In the genomic region with DNA sequence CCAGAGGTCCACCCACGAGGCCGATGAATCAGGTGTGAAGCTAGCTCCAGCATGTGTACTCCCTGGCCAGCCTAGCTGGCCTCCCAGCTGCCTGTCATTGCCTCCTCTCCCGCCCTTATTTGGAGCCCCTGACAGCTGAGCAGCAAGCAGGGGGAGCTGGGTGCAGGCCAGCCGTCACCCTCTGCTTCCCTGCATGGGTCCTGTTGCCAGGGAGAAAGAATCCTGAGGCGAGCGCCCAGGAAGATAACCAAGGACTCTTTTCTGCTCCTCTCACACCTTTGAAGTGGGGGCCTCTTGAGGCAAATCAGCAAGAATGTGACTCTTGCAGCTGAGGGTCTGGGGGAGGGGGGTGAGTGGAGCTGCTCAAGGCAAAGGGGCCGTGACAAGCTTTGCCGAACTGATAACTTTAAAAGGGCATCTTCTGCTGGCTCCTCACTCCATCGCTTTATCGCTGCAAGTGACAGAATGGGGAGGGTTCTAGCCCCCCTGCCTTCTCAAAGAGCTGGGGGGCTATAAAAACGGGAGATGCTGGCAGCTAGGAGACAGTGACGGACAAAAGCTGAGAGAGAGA, we compare ENCODE assay signal across 12 mouse cellular contexts. TPM values are rescaled to one million over a fixed set of nuclear protein-coding genes. Genes with fewer than 3 reads are reported as not detected.
DNase-seq lines count a peak whose midpoint lies in the region; ATAC-seq lines count a peak whose summit lies in the region.
"Had no signal": no experiment of that assay in that cellular context is flagged by ENCODE, and none has a peak within 500 bp of the region (broad histone marks: within the 10 kb centered on the region; RNA-seq: fewer than 3 reads in every experiment).

A gene (plus strand): TSS at position 521 of the 571 bp plus-strand sequence.

- no peaks in the 10 kb centered on the region for H3K9me3 ChIP-seq in neural tube, embryonic 11.5 days (ENCODE audit: control insufficient read depth, low read length)
- H3K9me3 ChIP-seq in heart, embryonic 10.5 days: no peaks in the 10 kb centered on the region
- H3K9me3 ChIP-seq in neural tube, embryonic 14.5 days (ENCODE audit: control insufficient read depth, low read length): no peaks in the 10 kb centered on the region

- 29% methylated on average over 12 of the region's 12 CpGs for WGBS in neural tube, embryonic 11.5 days
- WGBS in heart, embryonic 10.5 days: 22% methylated on average over 12 of the region's 12 CpGs
- 32% methylated on average over 12 of the region's 12 CpGs for WGBS in neural tube, embryonic 14.5 days

- H3K27me3 ChIP-seq in neural tube, embryonic 11.5 days (ENCODE audit: control insufficient read depth, insufficient read depth, low read length): no peaks in the 10 kb centered on the region
- H3K27me3 ChIP-seq in heart, embryonic 10.5 days (ENCODE audit: insufficient read depth, poor library complexity, severe bottlenecking): peaks cover 4% of the 10 kb centered on the region; the same call in 1 of the 2 replicates
- H3K27me3 ChIP-seq in neural tube, embryonic 14.5 days (ENCODE audit: control insufficient read depth, insufficient read depth, low read length): no peaks in the 10 kb centered on the region

- no peak within 1 kb of the TSS for H3K9ac ChIP-seq in neural tube, embryonic 11.5 days (ENCODE audit: low read length)
- no peak within 1 kb of the TSS for H3K9ac ChIP-seq in neural tube, embryonic 14.5 days (replicated peaks; ENCODE audit: low read depth, low read length)

- DNase-seq in neural tube, embryonic 11.5 days (ENCODE audit: low spot score): no peak
- no peak for DNase-seq in neural tube, embryonic 10.5 days (ENCODE audit: extremely low spot score, low spot score)
- peak; percentile 89 for DNase-seq in heart, embryonic 10.5 days (ENCODE audit: low spot score)
- peak; percentile 62 for DNase-seq in heart, postnatal 4 days
- DNase-seq in cerebellum, adult 11-12 months: no peak
- no peak for DNase-seq in testis, postnatal 10 days (ENCODE audit: low spot score)
- DNase-seq: adrenal gland, postnatal 14 days; lung, adult 18-20 months had no signal

- peaks cover 4% of the 10 kb centered on the region for H3K36me3 ChIP-seq in neural tube, embryonic 11.5 days (ENCODE audit: control insufficient read depth, insufficient read depth, low read length)
- peaks cover 9% of the 10 kb centered on the region for H3K36me3 ChIP-seq in heart, embryonic 10.5 days
- peaks cover 16% of the 10 kb centered on the region for H3K36me3 ChIP-seq in neural tube, embryonic 14.5 days (ENCODE audit: control insufficient read depth, insufficient read depth, low read length)

- no peak within 1 kb of the TSS for H3K4me2 ChIP-seq in neural tube, embryonic 11.5 days (ENCODE audit: low read depth)
- H3K4me2 ChIP-seq in neural tube, embryonic 14.5 days (ENCODE audit: low read depth, low read length): no peak within 1 kb of the TSS

- H3K4me3 ChIP-seq in neural tube, embryonic 11.5 days (ENCODE audit: low read depth, low read length): no peak within 1 kb of the TSS
- H3K4me3 ChIP-seq in heart, embryonic 10.5 days: peak within 1 kb of the TSS; percentile 46
- no peak within 1 kb of the TSS for H3K4me3 ChIP-seq in neural tube, embryonic 14.5 days (ENCODE audit: low read depth, low read length)
- H3K4me3 ChIP-seq: myocyte had no signal

- no peak within 1 kb of the TSS for H3K27ac ChIP-seq in neural tube, embryonic 11.5 days (ENCODE audit: low read depth, low read length)
- peak within 1 kb of the TSS; percentile 82 for H3K27ac ChIP-seq in heart, embryonic 10.5 days
- H3K27ac ChIP-seq in neural tube, embryonic 14.5 days (ENCODE audit: low read depth, low read length): peak within 1 kb of the TSS; percentile 57

- no peaks in the 10 kb centered on the region for H3K4me1 ChIP-seq in neural tube, embryonic 11.5 days (ENCODE audit: control insufficient read depth, insufficient read depth, low read length)
- H3K4me1 ChIP-seq in heart, embryonic 10.5 days: peaks cover 23% of the 10 kb centered on the region
- peaks cover 15% of the 10 kb centered on the region; the same call in 1 of the 2 replicates for H3K4me1 ChIP-seq in neural tube, embryonic 14.5 days (ENCODE audit: control insufficient read depth, insufficient read depth, low read length)

- ATAC-seq in neural tube, embryonic 11.5 days (ENCODE audit: insufficient read depth, low FRiP score, low TSS enrichment): 0 out of 2 replicates have a peak, but pooled peaks have one; percentile 10
- peak; percentile 70; the same call in 1 of the 2 replicates for ATAC-seq in neural tube, embryonic 14.5 days (ENCODE audit: low read depth)
- ATAC-seq: intestine, postnatal 0 days had no signal

RNA-seq across cellular contexts. Expression of the gene that starts here (rescaled TPM):
- 1.2 and 2.9 TPM in 2 replicates for polyA plus RNA-seq in neural tube, embryonic 11.5 days (2014; fragmentation: Nextera tagmentation; extraction: Ambion mirVana)
- 2,404 and 4,482 TPM in 2 replicates for polyA plus RNA-seq in heart, embryonic 10.5 days (2016; fragmentation: Nextera tagmentation; extraction: Ambion mirVana)
- total RNA-seq in heart, postnatal 4 days (2021): 1,000 to 10,000 TPM; 1,585 to 1,953 TPM
- 2.4 and 2.6 TPM in 2 replicates for polyA plus RNA-seq in neural tube, embryonic 14.5 days (2014; fragmentation: Nextera tagmentation; extraction: Ambion mirVana)
- total RNA-seq: adrenal gland, postnatal 14 days; ES-E14 had no signal
- polyA plus RNA-seq: myocyte had no signal

Comparison
In these comparisons a context has a peak if more than half of its experiments do, and no peak if none do; other contexts are left out.
1. RNA of the gene that starts here (polyA plus RNA-seq): 2,404 to 4,482 TPM in heart, embryonic 10.5 days; 1.2 to 2.9 TPM in neural tube, embryonic 11.5 days and 2.4 to 2.6 TPM in neural tube, embryonic 14.5 days; every median in the first group is over 100 times any median in the second.
2. DNase-seq: peak in heart, embryonic 10.5 days (single experiment) and heart, postnatal 4 days (single experiment); none in neural tube, embryonic 11.5 days (single experiment), neural tube, embryonic 10.5 days (single experiment), cerebellum, adult 11-12 months (single experiment) and testis, postnatal 10 days (single experiment).